Mouse (Mus musculus) kidney, adult 2 months (tissue): ENCODE measurements around the gene Tap2. TPM values are rescaled to one million over a fixed set of nuclear protein-coding genes. Genes with fewer than 3 reads are reported as not detected.

Experiments used
- DNase-seq: peaks from one replicate; pipeline ENCODE4 v3.0.0; 2021
- H3K27ac ChIP-seq: fragments of 200-500 bp; 2 replicates; pipeline ENCODE4 v1.5.1; 2012; ENCODE audit warnings: low read depth, low read length, control low read depth, inconsistent platforms; ENCODE audit not compliant: insufficient read depth
- H3K27me3 ChIP-seq: fragments of 200-500 bp; replicated peaks from 2 replicates; pipeline ENCODE4 v1.6.1; 2012; ENCODE audit warnings: mild to moderate bottlenecking, moderate library complexity, low read length, inconsistent platforms; ENCODE audit not compliant: control insufficient read depth, insufficient read depth
- H3K36me3 ChIP-seq: fragments of 200-500 bp; 2 replicates; pipeline ENCODE4 v1.6.1; 2012; ENCODE audit warnings: mild to moderate bottlenecking, moderate library complexity, low read length, inconsistent platforms; ENCODE audit not compliant: control insufficient read depth, insufficient read depth
- H3K4me1 ChIP-seq: fragments of 200-500 bp; 2 replicates; pipeline ENCODE4 v1.6.1; 2011; ENCODE audit warnings: low read length; ENCODE audit not compliant: control insufficient read depth, insufficient read depth
- H3K4me3 ChIP-seq: fragments of 200-500 bp; 2 replicates; pipeline ENCODE4 v1.5.1; 2011; ENCODE audit warnings: mild to moderate bottlenecking, low read depth, low read length, control low read depth; ENCODE audit not compliant: insufficient read depth
- CTCF ChIP-seq: fragments of 200-500 bp; conservative IDR thresholded peaks from 2 replicates; pipeline ENCODE4 v1.5.1; 2011; ENCODE audit warnings: low read depth, mild to moderate bottlenecking, control low read depth, low read length, moderate library complexity, mixed read lengths; ENCODE audit not compliant: insufficient read depth, insufficient read length
- POLR2A ChIP-seq: fragments of 200-500 bp; IDR thresholded peaks from one replicate; pipeline ENCODE4 v1.6.1; 2011; ENCODE audit warnings: low read depth, low read length, control low read depth
- WGBS: fragments of 180-500 bp; shearing (Covaris S2); methylation state at CpG from one replicate; pipeline ENCODE4 v1.1.7; 2018; 5-methylcytosine and 5-hydroxymethylcytosine counted together
- polyA plus RNA-seq: library from polyadenylated mRNA; depleted of rRNA; stranded (reverse); fragments of >200 nt; gene quantifications from 2 replicates; pipeline ENCODE4 v1.2.3, GENCODE M21; 2012; rRNA removed

The Tap2 gene
- polyA plus RNA-seq: 25.0 and 29.2 TPM in 2 replicates

- no peak for TF ChIP-seq CTCF
- no peak for TF ChIP-seq POLR2A
- 65% methylated on average over 5 of the region's 5 CpGs for WGBS
- peak; percentile 34 for DNase-seq
- Histone ChIP-seq H3K4me3 (peak within 1 kb of the TSS; percentile 94), H3K27ac (no peak within 1 kb of the TSS), H3K4me1 (peaks cover 6% of the 10 kb centered on the region; the same call in 1 of the 2 replicates), H3K27me3 (no peaks in the 10 kb centered on the region), H3K36me3 (no peaks in the 10 kb centered on the region)
Measured at GRCm38 (mm10) chr17:34203444-34203843, at the start of gene Tap2. TSS of gene Tap2 (plus strand) at chr17:34203527.

DNA sequence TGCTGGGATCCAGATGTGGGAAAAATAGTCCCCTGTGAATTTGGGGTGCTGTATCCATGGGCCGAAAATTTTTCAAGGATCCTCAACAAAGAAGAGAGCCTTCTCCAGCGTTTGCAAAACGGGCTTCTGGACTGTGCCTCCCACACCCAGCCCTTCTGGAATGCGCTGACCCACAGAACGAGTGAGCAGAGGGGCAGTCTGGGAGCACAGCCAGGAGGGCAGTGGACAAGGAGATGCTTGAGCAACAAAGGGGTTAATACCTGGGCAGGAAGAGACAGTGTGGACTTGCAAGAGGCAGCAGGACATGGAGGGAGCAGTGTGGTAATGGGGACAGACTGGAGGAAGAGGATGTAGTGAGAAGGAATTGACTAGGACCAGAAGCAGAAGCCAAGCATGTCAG is 47.8 kb upstream of the Tap2 start:
- TF ChIP-seq CTCF: no peak
- TF ChIP-seq POLR2A: no peak
- no peaks in the 10 kb centered on the region for H3K4me1 ChIP-seq
- 43% methylated on average over 5 of the region's 5 CpGs for WGBS

GRCm38 (mm10) chr17:34164202-34164895 is 39.0 kb upstream of the Tap2 start:
- 51% methylated on average over 9 of the region's 9 CpGs for WGBS
- TF ChIP-seq CTCF: peak; percentile 44; the same call in 1 of the 2 replicates
- no peak for TF ChIP-seq POLR2A
- DNase-seq: peak; percentile 29
- Histone ChIP-seq H3K36me3 (no peaks in the 10 kb centered on the region), H3K4me1 (no peaks in the 10 kb centered on the region), H3K27ac (no peak overlapping the region), H3K4me3 (no peak overlapping the region), H3K27me3 (no peaks in the 10 kb centered on the region)

More for the DNA sequence above, 47.8 kb upstream of the Tap2 start:
- Histone ChIP-seq H3K4me3 (no peak overlapping the region), H3K27ac (no peak overlapping the region), H3K27me3 (no peaks in the 10 kb centered on the region; the same call in 1 of the 2 replicates), H3K36me3 (no peaks in the 10 kb centered on the region)
- no peak for DNase-seq

- no peak overlapping the region for H3K4me3 ChIP-seq
- TF ChIP-seq POLR2A (no peak), CTCF (peak; percentile 32)
- H3K27ac ChIP-seq: no peak overlapping the region
Measured at GRCm38 (mm10) chr17:34165033-34165730, 38.1 kb upstream of the Tap2 start.

DNA sequence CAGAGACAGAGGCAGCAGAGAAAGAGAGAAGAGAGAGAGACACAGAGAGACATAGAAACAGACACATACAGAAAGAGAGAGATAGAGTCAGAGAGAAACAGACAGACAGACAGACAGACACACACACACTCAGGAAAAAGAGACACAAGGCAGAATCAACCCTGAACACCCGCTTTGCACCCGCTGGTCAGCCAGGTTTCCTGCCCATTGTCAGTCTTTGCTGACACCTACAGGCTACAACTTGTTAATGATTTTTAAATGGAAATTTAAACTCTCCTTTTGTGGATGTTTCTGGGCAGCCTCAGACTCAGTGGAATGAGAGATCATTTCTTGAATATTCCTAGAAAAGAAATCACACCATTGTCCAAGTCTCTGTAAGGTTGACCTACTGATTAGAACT is 34.0 kb upstream of the Tap2 start:
- WGBS: 3% methylated on average over 2 of the region's 2 CpGs
- Histone ChIP-seq H3K27me3 (no peaks in the 10 kb centered on the region), H3K4me1 (no peaks in the 10 kb centered on the region), H3K4me3 (no peak overlapping the region), H3K27ac (no peak overlapping the region), H3K36me3 (no peaks in the 10 kb centered on the region)
- TF ChIP-seq POLR2A (no peak), CTCF (peak; percentile 83)
- peak; percentile 64 for DNase-seq

More at GRCm38 (mm10) chr17:34165033-34165730, 38.1 kb upstream of the Tap2 start:
- 74% methylated on average over 6 of the region's 6 CpGs for WGBS
- H3K36me3 ChIP-seq: no peaks in the 10 kb centered on the region
- DNase-seq: no peak
- no peaks in the 10 kb centered on the region for H3K4me1 ChIP-seq
- H3K27me3 ChIP-seq: no peaks in the 10 kb centered on the region

GRCm38 (mm10) chr17:34170487-34170876 is 32.8 kb upstream of the Tap2 start:
- Histone ChIP-seq H3K4me1 (no peaks in the 10 kb centered on the region), H3K27ac (no peak overlapping the region), H3K4me3 (no peak overlapping the region), H3K27me3 (no peaks in the 10 kb centered on the region), H3K36me3 (no peaks in the 10 kb centered on the region)
- DNase-seq: no peak
- no peak for TF ChIP-seq CTCF
- TF ChIP-seq POLR2A: no peak
- 19% methylated on average over 4 of the region's 4 CpGs for WGBS

GRCm38 (mm10) chr17:34170877-34171498 is 32.3 kb upstream of the Tap2 start:
- TF ChIP-seq CTCF (peak; percentile 90), POLR2A (no peak)
- H3K36me3 ChIP-seq: no peaks in the 10 kb centered on the region
- H3K27ac ChIP-seq: no peak overlapping the region
- WGBS: 23% methylated on average over 13 of the region's 13 CpGs
- no peaks in the 10 kb centered on the region for H3K4me1 ChIP-seq
- H3K4me3 ChIP-seq: no peak overlapping the region
- no peaks in the 10 kb centered on the region for H3K27me3 ChIP-seq
- DNase-seq: peak; percentile 88
